Mouse (Mus musculus) brain, embryonic 14.5 days (tissue): Measurements from ENCODE around the gene Duoxa2. TPM values are rescaled to one million over a fixed set of nuclear protein-coding genes. Genes with fewer than 3 reads are reported as not detected.

ENCODE experiments used
- DNase-seq: peaks from one replicate; pipeline ENCODE4 v3.0.0-alpha.2; 2011; ENCODE audit warnings: low read depth
- CTCF ChIP-seq: fragments of 200-500 bp; IDR thresholded peaks from 2 replicates; pipeline ENCODE4 v1.5.1; 2012; ENCODE audit warnings: inconsistent platforms, mild to moderate bottlenecking, moderate library complexity, borderline replicate concordance; ENCODE audit not compliant: insufficient read depth, insufficient read length; ENCODE audit errors: extremely low read depth
- POLR2A ChIP-seq: fragments of 200-500 bp; IDR thresholded peaks from 2 replicates; pipeline ENCODE4 v1.6.1; 2012; ENCODE audit warnings: mild to moderate bottlenecking, inconsistent platforms, borderline replicate concordance; ENCODE audit not compliant: poor library complexity, insufficient read depth, insufficient read length, severe bottlenecking; ENCODE audit errors: extremely low read depth
- polyA plus RNA-seq: library from polyadenylated mRNA; depleted of rRNA; stranded (reverse); fragments of >200 nt; gene quantifications from 2 replicates; pipeline ENCODE4 v1.2.3, GENCODE M21; 2012; rRNA removed

Gene Duoxa2
- polyA plus RNA-seq, 1 experiment: 0.04 TPM

DNA sequence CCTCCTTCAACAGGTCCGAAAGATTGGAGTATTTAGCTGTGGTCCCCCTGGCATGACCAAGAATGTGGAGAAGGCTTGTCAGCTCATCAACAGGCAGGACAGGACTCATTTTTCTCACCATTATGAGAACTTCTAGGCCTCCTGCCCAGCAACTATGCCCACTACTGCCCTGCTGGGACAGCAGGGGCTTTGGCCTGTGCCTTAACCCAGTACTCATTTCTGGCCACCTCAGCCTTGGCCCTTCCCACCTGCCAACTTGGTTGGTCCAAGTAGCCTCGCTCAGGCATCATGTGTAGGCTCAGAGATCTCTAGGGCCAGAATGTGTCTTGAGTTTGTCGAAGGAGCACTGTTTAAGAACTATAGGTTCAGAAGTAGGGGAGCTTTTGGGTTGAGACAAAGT lies 48.6 kb downstream of the Duoxa2 start:
- no peak for TF ChIP-seq CTCF
- no peak for TF ChIP-seq POLR2A
- no peak for DNase-seq

DNA sequence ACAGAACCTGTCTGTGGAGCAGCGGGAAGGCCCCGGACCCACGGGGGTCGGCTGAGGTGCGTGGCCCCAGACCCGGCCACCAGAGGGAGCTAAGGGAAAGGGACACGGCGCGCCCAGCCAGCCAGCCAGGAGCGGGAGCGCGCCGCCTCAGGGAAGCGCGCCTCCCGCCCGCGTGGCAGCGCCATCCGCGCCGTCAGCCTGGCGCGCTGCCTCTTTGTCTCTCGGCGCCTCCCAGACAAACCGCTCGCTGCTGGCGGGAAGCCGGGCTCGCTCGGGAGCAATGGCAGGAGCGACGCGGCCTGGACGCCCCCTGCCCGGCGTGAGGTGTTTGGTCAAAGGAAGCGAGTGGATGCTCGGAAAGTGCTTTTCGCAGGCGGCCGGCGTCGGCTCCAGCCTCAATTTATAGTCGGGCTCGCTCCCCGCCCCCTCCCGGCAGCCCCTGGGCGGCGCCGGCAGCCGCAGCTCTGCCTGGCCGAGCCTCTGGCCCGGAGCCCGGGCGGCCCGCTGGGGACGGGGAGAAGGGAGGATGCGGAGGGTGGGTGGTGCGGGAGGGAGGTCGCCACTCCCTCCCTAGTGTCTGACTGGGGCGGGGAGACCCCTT lies 49.9 kb downstream of the Duoxa2 start:
- TF ChIP-seq POLR2A: peak; percentile 98
- peak; percentile 71 for TF ChIP-seq CTCF
- peak; percentile 93 for DNase-seq

DNA sequence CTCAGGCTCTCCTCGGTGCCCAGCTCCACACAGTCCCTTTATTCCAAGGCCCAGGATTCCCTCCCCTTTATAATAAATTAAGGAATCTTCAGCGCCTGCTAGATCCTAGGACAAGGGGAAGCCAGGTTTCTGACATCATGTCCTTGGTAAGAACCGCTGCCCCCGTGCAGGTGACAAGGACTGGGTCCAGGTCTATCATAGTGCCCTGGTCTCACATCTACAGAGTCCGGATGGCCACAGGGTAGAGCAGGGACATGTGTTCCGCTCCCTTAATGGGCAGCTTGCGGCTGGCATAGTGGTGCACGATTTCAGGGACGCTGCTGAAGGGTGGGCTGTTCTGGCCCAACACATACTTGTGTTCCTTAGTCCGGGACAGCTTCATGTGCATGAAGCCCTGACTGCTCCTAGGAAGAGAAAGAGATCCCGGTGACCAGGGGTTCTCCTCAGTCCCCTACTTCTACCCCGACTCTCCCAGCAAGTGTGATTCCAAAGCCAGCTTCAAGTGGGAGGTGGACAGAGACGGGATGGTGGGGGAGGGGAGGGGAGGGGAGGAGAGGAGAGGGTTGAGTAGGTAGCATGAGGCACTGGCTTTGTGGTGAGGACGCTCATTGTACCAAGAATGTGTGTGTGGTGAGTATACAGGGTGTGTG lies 50.6 kb downstream of the Duoxa2 start:
- TF ChIP-seq POLR2A (no peak), CTCF (no peak)
- DNase-seq: no peak

DNA sequence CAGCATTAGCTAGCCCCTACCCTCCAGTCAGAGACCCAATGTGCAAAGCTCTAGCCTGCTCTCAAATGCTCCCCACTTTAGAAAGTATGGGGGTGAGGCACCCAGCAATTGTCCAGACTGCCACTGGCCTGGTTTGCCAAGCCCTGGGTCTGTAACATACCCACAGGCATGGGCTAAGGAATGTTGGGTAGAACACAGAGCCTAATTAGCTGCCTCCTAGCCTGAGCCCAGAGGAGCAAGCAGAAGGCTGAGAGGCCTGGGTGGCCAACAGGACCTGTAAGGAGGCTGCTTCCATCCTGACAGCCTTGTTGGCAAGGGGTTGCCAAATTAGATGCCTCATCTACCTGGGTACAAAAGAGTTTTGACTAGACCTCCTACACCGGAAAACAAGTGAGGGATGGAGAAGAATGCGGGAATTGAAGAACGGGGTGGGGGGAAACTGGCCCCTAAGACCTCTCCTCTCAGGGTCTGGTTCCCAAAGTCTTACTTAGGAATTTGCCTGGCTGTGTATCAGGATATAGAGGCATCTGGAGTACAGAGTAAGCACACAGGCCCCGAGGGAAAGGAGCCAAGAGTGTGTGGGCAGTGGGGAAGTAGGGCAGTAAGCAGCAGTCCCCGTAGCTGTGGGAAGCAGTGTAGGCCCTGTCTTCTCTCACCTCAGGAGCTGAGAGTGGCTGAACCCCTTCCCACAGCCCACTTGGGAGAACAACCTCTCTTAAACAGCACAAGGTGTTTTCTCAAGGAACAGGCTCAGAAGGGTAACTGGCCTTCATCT lies 52.6 kb downstream of the Duoxa2 start:
- peak; percentile 91 for DNase-seq
- TF ChIP-seq POLR2A: no peak
- no peak for TF ChIP-seq CTCF

DNA sequence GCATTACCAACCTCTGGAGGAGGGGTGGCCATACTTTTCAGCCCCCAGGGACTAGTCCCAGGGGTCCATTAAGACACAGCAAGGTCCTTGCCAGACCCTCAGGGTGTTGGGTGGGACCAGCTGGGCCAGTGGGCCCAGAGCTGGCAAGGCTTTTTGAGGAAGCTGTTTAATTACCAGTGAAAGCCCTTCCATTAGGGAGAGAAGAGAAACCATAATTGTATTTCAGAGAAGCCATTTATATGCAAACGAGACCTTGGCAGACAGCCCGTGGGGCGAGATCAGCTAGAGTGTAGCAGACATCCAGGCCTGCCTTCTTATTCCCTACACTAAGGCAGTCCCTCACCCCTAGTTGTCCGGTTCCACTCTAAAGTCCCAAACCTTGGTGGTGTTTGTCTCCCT lies 53.2 kb downstream of the Duoxa2 start:
- TF ChIP-seq POLR2A: no peak
- no peak for TF ChIP-seq CTCF
- peak; percentile 97 for DNase-seq

Other genes starting within 250 kb of the Duoxa2 start
- gene Spg11, start 180.5 kb upstream of the Duoxa2 start, polyA plus RNA-seq: 13.3 and 14.9 TPM in 2 replicates
- 36.0 and 52.2 TPM in 2 replicates for gene B2m, start 151.2 kb upstream of the Duoxa2 start, polyA plus RNA-seq
- gene Trim69, start 138.2 kb upstream of the Duoxa2 start, polyA plus RNA-seq: not detected in 2 replicates
- gene Patl2, start 112.7 kb upstream of the Duoxa2 start, polyA plus RNA-seq: not detected in 2 replicates
- not detected in 2 replicates for gene Terb2, start 112.6 kb upstream of the Duoxa2 start, polyA plus RNA-seq
- 10.3 and 13.4 TPM in 2 replicates for gene Sord, start 64.2 kb upstream of the Duoxa2 start, polyA plus RNA-seq
- 0.08 TPM in 2 replicates for gene Duox2, start 451 bp upstream of the Duoxa2 start, polyA plus RNA-seq
- 0.18 and 0.55 TPM in 2 replicates for gene Duoxa1, start 14.8 kb downstream of the Duoxa2 start, polyA plus RNA-seq
- gene Duox1, start 16.8 kb downstream of the Duoxa2 start, polyA plus RNA-seq: 0.08 and 0.22 TPM in 2 replicates
- 84.9 and 88.6 TPM in 2 replicates for gene Shf, start 70.3 kb downstream of the Duoxa2 start, polyA plus RNA-seq
- gene Slc28a2, start 127.6 kb downstream of the Duoxa2 start, polyA plus RNA-seq: 0.04 and 0.05 TPM in 2 replicates
- gene Gm14085, start 186.0 kb downstream of the Duoxa2 start, polyA plus RNA-seq: not detected in 2 replicates